Mouse (Mus musculus): ENCODE data around the gene Mdk. TPM values are rescaled to one million over a fixed set of nuclear protein-coding genes. Genes with fewer than 3 reads are reported as not detected.
A peak's percentile ranks its signal among the peaks of the same experiment; 100 is the strongest.

Mdk gene
- polyA plus RNA-seq, 1 experiment, result 78.9 TPM

GRCm38 (mm10) chr2:91962864-91963401 lies 30.8 kb upstream of the Mdk start:
- DNase-seq, result peak; percentile 69 to 73
- peak overlapping the region; percentile 100 for H3K4me3 ChIP-seq (replicated peaks; ENCODE audit: insufficient read depth, low read depth, low read length)
- TF ChIP-seq POLR2A (IDR thresholded peaks at IDR 0.05; ENCODE audit: borderline replicate concordance, insufficient read depth, low read length) (no peak), CTCF (IDR thresholded peaks at IDR 0.05; ENCODE audit: borderline replicate concordance, insufficient read depth, low read depth, low read length) (no peak)
- H3K4me1 ChIP-seq (ENCODE audit: control insufficient read depth, insufficient read depth, low read length), result peaks cover 29% of the 10 kb centered on the region
- under 1% methylated on average over 39 of the region's 39 CpGs for WGBS
- H3K27me3 ChIP-seq (ENCODE audit: control insufficient read depth, insufficient read depth, low read length), result no peaks in the 10 kb centered on the region
- H3K27ac ChIP-seq (ENCODE audit: insufficient read depth, low read length), result peak overlapping the region; percentile 96

- Histone ChIP-seq H3K4me1 (ENCODE audit: control insufficient read depth, insufficient read depth, low read length) (peaks cover 33% of the 10 kb centered on the region), H3K27me3 (ENCODE audit: control insufficient read depth, insufficient read depth, low read length) (no peaks in the 10 kb centered on the region), H3K27ac (ENCODE audit: insufficient read depth, low read length) (peak overlapping the region; percentile 96), H3K4me3 (replicated peaks; ENCODE audit: insufficient read depth, low read depth, low read length) (peak overlapping the region; percentile 100)
- peak in 1 of 2 experiments; percentile 62 for DNase-seq
- TF ChIP-seq POLR2A (IDR thresholded peaks at IDR 0.05; ENCODE audit: borderline replicate concordance, insufficient read depth, low read length), result 0 out of 2 replicates have a peak, but pooled peaks have one; percentile 11
- no peak for TF ChIP-seq CTCF (IDR thresholded peaks at IDR 0.05; ENCODE audit: borderline replicate concordance, insufficient read depth, low read depth, low read length)
- WGBS, result 7% methylated on average over 4 of the region's 4 CpGs
Observed at GRCm38 (mm10) chr2:91961901-91962761, 30.0 kb upstream of the Mdk start.

- H3K4me3 ChIP-seq (replicated peaks; ENCODE audit: insufficient read depth, low read depth, low read length), result peak overlapping the region; percentile 34
- no peak for TF ChIP-seq CTCF (IDR thresholded peaks at IDR 0.05; ENCODE audit: borderline replicate concordance, insufficient read depth, low read depth, low read length)
- no peak for TF ChIP-seq POLR2A (IDR thresholded peaks at IDR 0.05; ENCODE audit: borderline replicate concordance, insufficient read depth, low read length)
- no peaks in the 10 kb centered on the region for H3K27me3 ChIP-seq (ENCODE audit: control insufficient read depth, insufficient read depth, low read length)
- H3K4me1 ChIP-seq (ENCODE audit: control insufficient read depth, insufficient read depth, low read length), result peaks cover 50% of the 10 kb centered on the region
- peak in 1 of 2 experiments; percentile 49 for DNase-seq
- WGBS, result 25% methylated on average over 5 of the region's 5 CpGs
- peak overlapping the region; percentile 90 for H3K27ac ChIP-seq (ENCODE audit: insufficient read depth, low read length)
Observed at GRCm38 (mm10) chr2:91960459-91960858, 28.4 kb upstream of the Mdk start.

- TF ChIP-seq POLR2A (IDR thresholded peaks at IDR 0.05; ENCODE audit: borderline replicate concordance, insufficient read depth, low read length) (peak; percentile 15; the same call in 1 of the 2 replicates), CTCF (IDR thresholded peaks at IDR 0.05; ENCODE audit: borderline replicate concordance, insufficient read depth, low read depth, low read length) (no peak)
- Histone ChIP-seq H3K4me1 (ENCODE audit: control insufficient read depth, insufficient read depth, low read length) (peaks cover 56% of the 10 kb centered on the region), H3K27me3 (ENCODE audit: control insufficient read depth, insufficient read depth, low read length) (no peaks in the 10 kb centered on the region), H3K4me3 (replicated peaks; ENCODE audit: insufficient read depth, low read depth, low read length) (peak overlapping the region; percentile 34), H3K27ac (ENCODE audit: insufficient read depth, low read length) (peak overlapping the region; percentile 90)
- WGBS, result 8% methylated on average over 11 of the region's 11 CpGs
- peak; percentile 85 to 95 for DNase-seq
Observed at GRCm38 (mm10) chr2:91959544-91960410, 27.7 kb upstream of the Mdk start.

- 39% methylated on average over 10 of the region's 10 CpGs for WGBS
- peak in 1 of 2 experiments; percentile 66 for DNase-seq
- Histone ChIP-seq H3K27ac (ENCODE audit: insufficient read depth, low read length) (peak overlapping the region; percentile 90), H3K27me3 (ENCODE audit: control insufficient read depth, insufficient read depth, low read length) (no peaks in the 10 kb centered on the region), H3K4me3 (replicated peaks; ENCODE audit: insufficient read depth, low read depth, low read length) (no peak overlapping the region), H3K4me1 (ENCODE audit: control insufficient read depth, insufficient read depth, low read length) (peaks cover 59% of the 10 kb centered on the region)
- no peak for TF ChIP-seq POLR2A (IDR thresholded peaks at IDR 0.05; ENCODE audit: borderline replicate concordance, insufficient read depth, low read length)
- no peak; the same call in 1 of the 2 replicates for TF ChIP-seq CTCF (IDR thresholded peaks at IDR 0.05; ENCODE audit: borderline replicate concordance, insufficient read depth, low read depth, low read length)
Observed at GRCm38 (mm10) chr2:91958701-91959457, 26.8 kb upstream of the Mdk start.

- TF ChIP-seq CTCF (IDR thresholded peaks at IDR 0.05; ENCODE audit: borderline replicate concordance, insufficient read depth, low read depth, low read length), result no peak
- no peak for TF ChIP-seq POLR2A (IDR thresholded peaks at IDR 0.05; ENCODE audit: borderline replicate concordance, insufficient read depth, low read length)
- Histone ChIP-seq H3K4me1 (ENCODE audit: control insufficient read depth, insufficient read depth, low read length) (peaks cover 66% of the 10 kb centered on the region), H3K27me3 (ENCODE audit: control insufficient read depth, insufficient read depth, low read length) (no peaks in the 10 kb centered on the region), H3K27ac (ENCODE audit: insufficient read depth, low read length) (peak overlapping the region; percentile 45), H3K4me3 (replicated peaks; ENCODE audit: insufficient read depth, low read depth, low read length) (no peak overlapping the region)
- DNase-seq, result no peak
- WGBS, result 34% methylated on average over 8 of the region's 8 CpGs
Observed at GRCm38 (mm10) chr2:91958049-91958448, 26.0 kb upstream of the Mdk start.

- Histone ChIP-seq H3K4me3 (replicated peaks; ENCODE audit: insufficient read depth, low read depth, low read length) (peak overlapping the region; percentile 23), H3K27ac (ENCODE audit: insufficient read depth, low read length) (peak overlapping the region; percentile 77), H3K27me3 (ENCODE audit: control insufficient read depth, insufficient read depth, low read length) (no peaks in the 10 kb centered on the region), H3K4me1 (ENCODE audit: control insufficient read depth, insufficient read depth, low read length) (peaks cover 69% of the 10 kb centered on the region)
- peak; percentile 56 to 62 for DNase-seq
- WGBS, result 1% methylated on average over 4 of the region's 4 CpGs
- no peak for TF ChIP-seq CTCF (IDR thresholded peaks at IDR 0.05; ENCODE audit: borderline replicate concordance, insufficient read depth, low read depth, low read length)
- TF ChIP-seq POLR2A (IDR thresholded peaks at IDR 0.05; ENCODE audit: borderline replicate concordance, insufficient read depth, low read length), result no peak
Observed at GRCm38 (mm10) chr2:91957096-91957495, 25.0 kb upstream of the Mdk start.
